Mouse (Mus musculus) left cerebral cortex, postnatal 4 days (tissue): ENCODE measurements around the gene Col25a1. TPM values are rescaled to one million over a fixed set of nuclear protein-coding genes. Genes with fewer than 3 reads are reported as not detected.

Experiments
- DNase-seq: peaks from one replicate; pipeline ENCODE4 v3.0.0-alpha.2; 2022
- intact Hi-C: fragments of 180-260 bp; cut with DNase I; formaldehyde crosslinking; loops from one replicate; pipeline ENCODE4 v1.15.1; 2025
- total RNA-seq, 2 experiments: library from RNA; stranded (reverse); gene quantifications; 2 replicates each; pipeline ENCODE4 v1.2.3; 2021

Col25a1 gene
- total RNA-seq, 2 experiments from 2014 or later = 13.0 to 15.9 TPM

DNA sequence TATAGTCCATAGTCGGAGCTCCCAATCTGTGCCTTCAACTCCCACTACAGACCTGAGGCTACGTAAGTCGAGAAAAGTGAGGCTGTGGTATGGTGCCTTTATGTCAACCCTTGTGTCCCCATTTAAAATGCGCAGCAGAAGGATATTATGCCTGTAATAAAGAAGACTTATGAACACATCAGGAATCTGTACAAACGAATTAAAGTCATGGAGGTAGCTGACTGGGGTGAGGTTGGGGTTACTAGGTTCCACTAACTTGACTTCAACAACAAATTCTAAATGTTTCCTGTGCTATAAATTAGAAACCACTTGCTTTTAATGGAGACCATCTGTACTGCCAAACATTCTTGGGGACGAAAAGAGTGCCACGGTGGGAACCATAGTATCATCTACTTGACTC lies 104.8 kb downstream of the Col25a1 start:
- no peak for DNase-seq
- intact Hi-C loops = no loop called here

- intact Hi-C loops = no loop called here
Measured at GRCm38 (mm10) chr3:130237852-130238251, 106.6 kb downstream of the Col25a1 start.

GRCm38 (mm10) chr3:130241924-130242323 lies 110.6 kb downstream of the Col25a1 start:
- intact Hi-C loops = no loop called here
- no peak for DNase-seq

More at GRCm38 (mm10) chr3:130237852-130238251, 106.6 kb downstream of the Col25a1 start:
- no peak for DNase-seq

DNA sequence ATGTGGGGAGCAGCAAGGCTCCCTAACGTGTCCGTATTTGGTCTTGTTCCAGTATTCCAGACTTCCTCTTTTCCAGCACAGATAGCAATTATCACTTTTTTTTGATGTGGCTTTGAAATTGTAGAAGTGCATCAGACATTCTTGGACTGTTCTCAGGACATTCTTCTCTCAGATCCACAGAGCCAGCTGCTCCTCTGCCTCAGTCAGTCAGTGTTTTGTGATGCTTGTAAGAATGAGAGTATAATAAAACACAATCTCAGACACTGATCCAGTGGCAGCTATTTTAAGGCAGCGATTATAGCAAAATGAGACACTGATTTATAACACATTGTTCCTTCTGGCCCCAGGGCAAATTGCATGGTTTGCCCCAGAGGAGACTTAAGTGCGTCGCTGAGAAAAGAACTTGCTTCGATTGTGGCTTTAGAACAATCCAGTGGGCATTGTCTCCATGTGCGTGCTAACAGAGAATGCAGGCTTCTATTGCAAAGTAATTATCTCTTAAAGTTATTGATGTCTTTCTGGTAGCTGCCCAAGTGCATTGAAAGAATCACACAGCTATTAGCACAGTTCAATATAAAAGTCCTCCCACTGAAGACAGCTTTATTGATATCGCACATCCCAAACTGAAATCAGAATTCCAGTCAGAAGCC lies 111.5 kb downstream of the Col25a1 start:
- intact Hi-C loops = no loop called here
- DNase-seq = no peak

GRCm38 (mm10) chr3:130252355-130252754 lies 121.1 kb downstream of the Col25a1 start:
- intact Hi-C loops = no loop called here
- no peak for DNase-seq

DNA sequence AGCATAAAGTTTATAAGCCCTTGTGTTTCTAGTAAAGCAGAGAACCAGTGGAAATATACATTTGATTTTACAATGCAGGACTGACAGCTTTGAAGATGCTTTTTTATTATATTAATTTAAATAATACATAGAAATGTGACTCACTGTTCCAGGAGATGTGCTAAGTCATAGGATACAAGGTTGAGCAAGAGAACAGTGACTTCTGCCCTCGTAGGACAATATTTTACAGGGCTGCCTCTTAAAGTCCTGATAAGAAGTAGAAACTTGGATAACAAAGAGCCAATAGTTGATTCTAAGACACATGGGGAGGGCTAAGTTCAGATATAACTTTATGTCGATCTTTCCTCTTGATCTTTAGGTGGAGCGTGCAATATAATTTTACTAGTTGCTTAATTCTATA lies 124.8 kb downstream of the Col25a1 start:
- intact Hi-C loops = no loop called here
- DNase-seq = no peak

DNA sequence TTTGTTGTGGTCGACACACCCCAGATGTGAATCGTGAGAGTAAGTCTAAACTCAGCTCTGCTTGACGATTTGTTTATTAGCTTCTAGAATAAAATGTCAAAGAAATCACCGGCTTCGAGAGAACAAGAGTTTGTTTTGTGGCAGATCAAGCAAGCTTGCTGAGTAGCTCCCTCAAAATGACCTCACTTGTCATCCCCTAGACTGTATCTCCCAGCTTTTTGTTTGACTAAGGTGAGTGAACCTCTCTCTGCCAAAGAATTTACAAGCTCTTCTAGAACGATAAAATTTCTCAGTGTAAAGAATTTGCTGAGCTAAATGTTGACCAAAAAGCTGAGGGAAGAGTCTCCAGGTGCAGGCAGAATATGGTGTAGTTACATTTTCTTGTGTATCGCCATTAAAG lies 125.3 kb downstream of the Col25a1 start:
- intact Hi-C loops = no loop called here
- no peak for DNase-seq

DNA sequence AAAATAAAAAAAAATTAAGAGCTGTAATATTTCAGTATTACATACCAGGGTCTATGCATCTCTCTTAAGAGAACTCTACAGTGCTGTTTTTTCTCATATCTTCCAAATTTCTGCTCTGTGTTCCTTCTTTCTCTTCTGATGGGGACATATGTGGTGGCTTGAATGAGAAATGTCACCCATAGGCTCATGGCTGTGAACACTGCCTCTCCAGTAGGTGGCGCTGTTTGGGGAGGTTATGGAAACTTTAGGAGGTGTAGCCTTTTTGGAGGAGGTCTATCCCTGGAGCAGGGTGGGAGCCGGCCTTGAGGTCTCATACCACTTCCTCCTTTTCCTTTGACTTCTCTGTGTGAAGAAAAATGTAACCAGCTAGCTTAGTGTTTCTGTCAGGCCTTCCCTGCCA lies 128.4 kb downstream of the Col25a1 start:
- intact Hi-C loops = no loop called here
- DNase-seq = no peak

GRCm38 (mm10) chr3:130260316-130260715 lies 129.0 kb downstream of the Col25a1 start:
- intact Hi-C loops = no loop called here
- no peak for DNase-seq

DNA sequence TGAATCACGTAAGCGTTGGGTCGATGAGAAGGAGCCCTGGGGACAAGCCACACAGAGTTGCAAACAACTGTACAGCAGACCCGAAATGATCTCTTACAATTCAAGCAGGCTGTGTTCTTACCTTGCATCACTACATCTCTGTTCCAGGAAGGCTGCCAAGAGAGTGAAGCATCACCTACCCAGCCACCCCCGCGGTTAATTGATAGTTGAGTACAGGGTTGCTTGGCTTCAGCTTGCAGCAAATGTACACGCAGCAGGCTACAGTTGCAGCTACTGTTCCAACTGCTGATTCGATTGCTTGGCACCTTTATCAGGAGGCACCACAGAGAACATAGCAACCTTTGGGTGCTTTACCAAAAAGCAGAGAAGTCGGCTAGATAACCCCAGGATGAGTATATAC lies 133.8 kb downstream of the Col25a1 start:
- intact Hi-C loops = no loop called here
- DNase-seq = no peak

GRCm38 (mm10) chr3:130270509-130270908 lies 139.2 kb downstream of the Col25a1 start:
- intact Hi-C loops = no loop called here
- DNase-seq = no peak

DNA sequence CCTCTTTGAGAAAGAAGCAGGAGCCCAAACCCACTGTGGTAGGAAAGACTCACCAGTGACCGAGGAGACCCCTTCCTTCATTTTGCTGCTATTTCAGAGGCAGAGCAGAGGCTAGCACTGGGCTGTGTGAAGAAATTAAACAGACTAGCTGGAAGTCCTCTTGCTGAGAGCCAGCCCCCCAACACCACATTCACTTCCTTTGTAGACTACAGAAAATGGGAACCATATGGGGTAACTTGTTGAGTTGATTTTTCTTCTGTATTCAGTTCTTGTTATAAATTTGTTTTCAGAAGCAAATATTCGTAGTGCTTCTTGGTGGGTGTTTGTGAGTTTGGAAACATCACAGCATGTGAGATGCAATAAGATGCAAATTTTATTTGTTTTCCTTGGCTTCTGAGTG lies 142.6 kb downstream of the Col25a1 start:
- intact Hi-C loops = no loop called here
- DNase-seq = no peak

DNA sequence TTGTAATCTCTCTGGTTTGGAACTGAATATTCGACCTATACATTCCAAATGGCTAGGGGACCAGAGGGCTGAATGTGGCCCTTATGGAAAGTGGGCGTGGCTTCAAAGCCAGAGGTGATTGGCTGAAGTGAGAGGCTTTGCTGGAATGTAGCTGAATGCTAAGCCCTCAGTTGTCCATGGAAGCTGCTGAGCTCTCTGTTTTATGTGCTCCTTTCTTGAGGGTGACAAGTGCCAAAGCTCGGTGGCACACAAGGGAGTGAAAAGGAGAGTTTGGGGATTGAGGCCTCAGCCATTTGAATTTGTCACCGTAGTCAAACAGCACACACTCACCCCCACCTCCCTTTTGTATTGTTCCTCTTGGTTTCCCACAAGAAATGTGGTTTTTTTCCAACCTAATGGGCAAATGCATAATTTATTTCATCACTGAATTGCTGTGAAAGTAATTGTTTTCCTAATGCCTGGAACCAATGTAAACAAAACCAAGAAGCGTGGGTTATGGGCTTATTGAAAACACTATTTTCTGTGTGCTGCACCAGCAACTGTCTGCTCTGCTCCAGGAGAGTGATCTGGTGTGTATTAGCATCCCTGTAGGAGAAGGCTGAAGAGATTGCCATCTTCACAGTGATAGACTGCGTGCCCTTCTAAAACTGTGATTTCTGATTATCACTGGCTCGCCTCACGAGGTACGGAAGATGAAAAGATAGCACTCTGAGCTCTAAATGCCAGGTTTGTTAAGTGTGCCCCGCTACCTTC lies 147.2 kb downstream of the Col25a1 start:
- intact Hi-C loops = no loop called here
- DNase-seq = no peak

GRCm38 (mm10) chr3:130283011-130283760 lies 151.9 kb downstream of the Col25a1 start:
- no peak for DNase-seq
- intact Hi-C loops = no loop called here

DNA sequence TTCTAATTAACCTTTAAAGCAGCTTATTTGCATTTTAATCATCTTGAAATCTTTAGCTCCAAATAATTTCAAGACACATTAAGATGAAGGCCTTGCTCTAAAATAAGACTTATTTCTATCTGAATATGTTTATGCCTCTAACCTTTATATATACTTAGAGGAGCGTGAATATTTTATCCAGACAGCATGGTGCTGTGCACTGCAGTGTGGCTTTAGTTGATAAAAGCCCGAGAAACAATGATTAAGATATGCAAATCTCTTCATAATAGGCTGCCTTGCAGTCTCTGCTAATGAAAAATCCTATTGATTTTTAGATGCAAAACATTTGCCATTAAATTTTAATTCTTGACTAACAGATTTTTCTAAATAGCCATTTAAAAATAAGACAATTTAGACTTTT lies 156.8 kb downstream of the Col25a1 start:
- no peak for DNase-seq
- intact Hi-C loops = no loop called here

GRCm38 (mm10) chr3:130288756-130289155 lies 157.5 kb downstream of the Col25a1 start:
- DNase-seq = no peak
- intact Hi-C loops = no loop called here

- no peak for DNase-seq
Measured at GRCm38 (mm10) chr3:130289220-130289619, 157.9 kb downstream of the Col25a1 start.

GRCm38 (mm10) chr3:130290175-130290574 lies 158.9 kb downstream of the Col25a1 start:
- peak; percentile 87 for DNase-seq
- intact Hi-C loops = no loop called here

More at GRCm38 (mm10) chr3:130289220-130289619, 157.9 kb downstream of the Col25a1 start:
- intact Hi-C loops = no loop called here

GRCm38 (mm10) chr3:130290672-130291071 lies 159.4 kb downstream of the Col25a1 start:
- intact Hi-C loops = no loop called here
- no peak for DNase-seq

DNA sequence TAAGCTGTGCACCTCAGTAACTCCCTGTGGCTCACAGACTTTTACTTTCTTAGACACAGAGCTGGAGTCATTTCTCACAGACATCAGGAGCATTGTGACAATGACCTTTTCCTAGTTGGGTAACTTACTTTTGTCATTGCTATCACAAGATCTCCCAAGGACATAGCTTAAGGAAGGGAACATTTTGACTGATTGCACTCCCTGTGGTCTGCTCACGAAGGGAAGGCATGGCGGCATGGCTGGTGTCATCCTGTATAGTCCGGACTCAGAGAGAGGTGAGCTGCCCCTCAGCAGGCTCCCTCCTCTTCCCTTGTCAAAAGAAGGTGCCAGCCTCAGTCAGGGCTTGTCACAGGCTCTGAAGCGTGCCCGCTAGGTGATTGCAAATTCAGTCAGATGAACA lies 160.6 kb downstream of the Col25a1 start:
- DNase-seq = no peak
- intact Hi-C loops = no loop called here

- no peak for DNase-seq
- intact Hi-C loops = no loop called here
Measured at GRCm38 (mm10) chr3:130300530-130300929, 169.2 kb downstream of the Col25a1 start.

- intact Hi-C loops = no loop called here
- no peak for DNase-seq
Measured at GRCm38 (mm10) chr3:130303597-130303996, 172.3 kb downstream of the Col25a1 start.
